Mouse (Mus musculus): Measurements from ENCODE around the gene Krtap1-5. TPM values are rescaled to one million over a fixed set of nuclear protein-coding genes. Genes with fewer than 3 reads are reported as not detected.

Krtap1-5 gene
- polyA plus RNA-seq, 1 experiment from 2014 or later, result not detected

- no peak within 1 kb of the TSS for H3K27ac ChIP-seq (replicated peaks; ENCODE audit: low read depth, low read length)
- 88% methylated on average over 6 of the region's 6 CpGs for WGBS
- no peak within 1 kb of the TSS for H3K9ac ChIP-seq (replicated peaks; ENCODE audit: low read length)
- no peak within 1 kb of the TSS for H3K4me3 ChIP-seq (ENCODE audit: low read depth, low read length)
- H3K4me1 ChIP-seq (ENCODE audit: control insufficient read depth, insufficient read depth, low read length), result no peaks in the 10 kb centered on the region
- H3K4me2 ChIP-seq (ENCODE audit: low read depth, low read length), result no peak within 1 kb of the TSS
- H3K9me3 ChIP-seq (replicated peaks; ENCODE audit: control insufficient read depth, low read length), result no peaks in the 10 kb centered on the region
- ATAC-seq (replicated peaks; ENCODE audit: insufficient number of reproducible peaks, low FRiP score, low TSS enrichment, low read depth) (no peak), DNase-seq (ENCODE audit: low spot score) (no peak)
- H3K36me3 ChIP-seq (replicated peaks; ENCODE audit: control insufficient read depth, insufficient read depth, low read depth, low read length), result no peaks in the 10 kb centered on the region
- no peaks in the 10 kb centered on the region for H3K27me3 ChIP-seq (ENCODE audit: control insufficient read depth, insufficient read depth, low read length)
Measured at GRCm38 (mm10) chr11:99590981-99591380, 10.2 kb upstream of the Krtap1-5 start, which contains the start of gene Krtap1-3. Gene Krtap1-3, minus strand, starts transcription at chr11:99591339.

- no peak for DNase-seq (ENCODE audit: low spot score)
- 94% methylated on average over 7 of the region's 7 CpGs for WGBS
- no peak for ATAC-seq (replicated peaks; ENCODE audit: insufficient number of reproducible peaks, low FRiP score, low TSS enrichment, low read depth)
Measured at GRCm38 (mm10) chr11:99585096-99585495, 4.3 kb upstream of the Krtap1-5 start.

GRCm38 (mm10) chr11:99583245-99583704, 2.5 kb upstream of the Krtap1-5 start, which contains the start of gene Krtap1-4:
Gene Krtap1-4, minus strand, starts transcription at chr11:99583654.
- H3K4me2 ChIP-seq (ENCODE audit: low read depth, low read length), result no peak within 1 kb of the TSS
- H3K9ac ChIP-seq (replicated peaks; ENCODE audit: low read length), result no peak within 1 kb of the TSS
- no peak within 1 kb of the TSS for H3K27ac ChIP-seq (replicated peaks; ENCODE audit: low read depth, low read length)
- no peak for DNase-seq (ENCODE audit: low spot score)
- no peak for ATAC-seq (replicated peaks; ENCODE audit: insufficient number of reproducible peaks, low FRiP score, low TSS enrichment, low read depth)
- no peaks in the 10 kb centered on the region for H3K27me3 ChIP-seq (ENCODE audit: control insufficient read depth, insufficient read depth, low read length)
- 73% methylated on average over 5 of the region's 5 CpGs for WGBS
- H3K4me1 ChIP-seq (ENCODE audit: control insufficient read depth, insufficient read depth, low read length), result no peaks in the 10 kb centered on the region
- no peaks in the 10 kb centered on the region for H3K36me3 ChIP-seq (replicated peaks; ENCODE audit: control insufficient read depth, insufficient read depth, low read depth, low read length)
- H3K9me3 ChIP-seq (replicated peaks; ENCODE audit: control insufficient read depth, low read length), result no peaks in the 10 kb centered on the region
- H3K4me3 ChIP-seq (ENCODE audit: low read depth, low read length), result no peak within 1 kb of the TSS

More at GRCm38 (mm10) chr11:99585096-99585495, 4.3 kb upstream of the Krtap1-5 start:
- H3K27ac ChIP-seq (replicated peaks; ENCODE audit: low read depth, low read length), result no peak overlapping the region
- no peaks in the 10 kb centered on the region for H3K9me3 ChIP-seq (replicated peaks; ENCODE audit: control insufficient read depth, low read length)
- no peaks in the 10 kb centered on the region for H3K36me3 ChIP-seq (replicated peaks; ENCODE audit: control insufficient read depth, insufficient read depth, low read depth, low read length)
- H3K4me1 ChIP-seq (ENCODE audit: control insufficient read depth, insufficient read depth, low read length), result no peaks in the 10 kb centered on the region
- H3K4me3 ChIP-seq (ENCODE audit: low read depth, low read length), result no peak overlapping the region
- H3K27me3 ChIP-seq (ENCODE audit: control insufficient read depth, insufficient read depth, low read length), result no peaks in the 10 kb centered on the region
- H3K4me2 ChIP-seq (ENCODE audit: low read depth, low read length), result no peak overlapping the region
- H3K9ac ChIP-seq (replicated peaks; ENCODE audit: low read length), result no peak overlapping the region

GRCm38 (mm10) chr11:99581564-99581963, 748 bp upstream of the Krtap1-5 start:
- Histone ChIP-seq H3K4me3 (ENCODE audit: low read depth, low read length) (no peak overlapping the region), H3K4me1 (ENCODE audit: control insufficient read depth, insufficient read depth, low read length) (no peaks in the 10 kb centered on the region), H3K27me3 (ENCODE audit: control insufficient read depth, insufficient read depth, low read length) (no peaks in the 10 kb centered on the region), H3K9ac (replicated peaks; ENCODE audit: low read length) (no peak overlapping the region), H3K4me2 (ENCODE audit: low read depth, low read length) (no peak overlapping the region), H3K9me3 (replicated peaks; ENCODE audit: control insufficient read depth, low read length) (no peaks in the 10 kb centered on the region), H3K36me3 (replicated peaks; ENCODE audit: control insufficient read depth, insufficient read depth, low read depth, low read length) (no peaks in the 10 kb centered on the region), H3K27ac (replicated peaks; ENCODE audit: low read depth, low read length) (no peak overlapping the region)
- DNase-seq (ENCODE audit: low spot score) (no peak), ATAC-seq (replicated peaks; ENCODE audit: insufficient number of reproducible peaks, low FRiP score, low TSS enrichment, low read depth) (no peak)
- WGBS, result 82% methylated on average over 6 of the region's 6 CpGs

- Histone ChIP-seq H3K9me3 (replicated peaks; ENCODE audit: control insufficient read depth, low read length) (no peaks in the 10 kb centered on the region), H3K9ac (replicated peaks; ENCODE audit: low read length) (no peak overlapping the region), H3K27me3 (ENCODE audit: control insufficient read depth, insufficient read depth, low read length) (no peaks in the 10 kb centered on the region), H3K4me1 (ENCODE audit: control insufficient read depth, insufficient read depth, low read length) (no peaks in the 10 kb centered on the region), H3K4me3 (ENCODE audit: low read depth, low read length) (no peak overlapping the region), H3K36me3 (replicated peaks; ENCODE audit: control insufficient read depth, insufficient read depth, low read depth, low read length) (no peaks in the 10 kb centered on the region), H3K27ac (replicated peaks; ENCODE audit: low read depth, low read length) (no peak overlapping the region), H3K4me2 (ENCODE audit: low read depth, low read length) (no peak overlapping the region)
- ATAC-seq (replicated peaks; ENCODE audit: insufficient number of reproducible peaks, low FRiP score, low TSS enrichment, low read depth), result no peak
- 87% methylated on average over 5 of the region's 5 CpGs for WGBS
- DNase-seq (ENCODE audit: low spot score), result no peak
Measured at GRCm38 (mm10) chr11:99581051-99581450, 235 bp upstream of the Krtap1-5 start.

- Histone ChIP-seq H3K4me3 (ENCODE audit: low read depth, low read length) (no peak overlapping the region), H3K4me1 (ENCODE audit: control insufficient read depth, insufficient read depth, low read length) (no peaks in the 10 kb centered on the region), H3K9ac (replicated peaks; ENCODE audit: low read length) (0 out of 2 replicates have a peak overlapping the region, but pooled peaks have one; percentile 6), H3K9me3 (replicated peaks; ENCODE audit: control insufficient read depth, low read length) (no peaks in the 10 kb centered on the region), H3K27me3 (ENCODE audit: control insufficient read depth, insufficient read depth, low read length) (no peaks in the 10 kb centered on the region), H3K36me3 (replicated peaks; ENCODE audit: control insufficient read depth, insufficient read depth, low read depth, low read length) (no peaks in the 10 kb centered on the region), H3K4me2 (ENCODE audit: low read depth, low read length) (no peak overlapping the region), H3K27ac (replicated peaks; ENCODE audit: low read depth, low read length) (no peak overlapping the region)
- WGBS, result 6% methylated on average over 7 of the region's 7 CpGs
- ATAC-seq (replicated peaks; ENCODE audit: insufficient number of reproducible peaks, low FRiP score, low TSS enrichment, low read depth) (peak; percentile 65; the same call in 1 of the 2 replicates), DNase-seq (ENCODE audit: low spot score) (peak; percentile 89)
Measured at GRCm38 (mm10) chr11:99574106-99574505, 6.7 kb downstream of the Krtap1-5 start.

GRCm38 (mm10) chr11:99573164-99573563, 7.7 kb downstream of the Krtap1-5 start:
- H3K9ac ChIP-seq (replicated peaks; ENCODE audit: low read length), result no peak overlapping the region
- no peaks in the 10 kb centered on the region for H3K9me3 ChIP-seq (replicated peaks; ENCODE audit: control insufficient read depth, low read length)
- WGBS, result 54% methylated on average over 4 of the region's 4 CpGs
- H3K27ac ChIP-seq (replicated peaks; ENCODE audit: low read depth, low read length), result no peak overlapping the region
- no peak overlapping the region for H3K4me2 ChIP-seq (ENCODE audit: low read depth, low read length)
- ATAC-seq (replicated peaks; ENCODE audit: insufficient number of reproducible peaks, low FRiP score, low TSS enrichment, low read depth) (no peak), DNase-seq (ENCODE audit: low spot score) (no peak)
- no peak overlapping the region for H3K4me3 ChIP-seq (ENCODE audit: low read depth, low read length)
- no peaks in the 10 kb centered on the region for H3K4me1 ChIP-seq (ENCODE audit: control insufficient read depth, insufficient read depth, low read length)
- H3K36me3 ChIP-seq (replicated peaks; ENCODE audit: control insufficient read depth, insufficient read depth, low read depth, low read length), result no peaks in the 10 kb centered on the region
- H3K27me3 ChIP-seq (ENCODE audit: control insufficient read depth, insufficient read depth, low read length), result no peaks in the 10 kb centered on the region

- WGBS, result 91% methylated on average over 7 of the region's 7 CpGs
- H3K4me2 ChIP-seq (ENCODE audit: low read depth, low read length), result no peak within 1 kb of the TSS
- H3K27ac ChIP-seq (replicated peaks; ENCODE audit: low read depth, low read length), result no peak within 1 kb of the TSS
- no peak for ATAC-seq (replicated peaks; ENCODE audit: insufficient number of reproducible peaks, low FRiP score, low TSS enrichment, low read depth)
- H3K4me3 ChIP-seq (ENCODE audit: low read depth, low read length), result no peak within 1 kb of the TSS
- no peaks in the 10 kb centered on the region for H3K36me3 ChIP-seq (replicated peaks; ENCODE audit: control insufficient read depth, insufficient read depth, low read depth, low read length)
- H3K27me3 ChIP-seq (ENCODE audit: control insufficient read depth, insufficient read depth, low read length), result no peaks in the 10 kb centered on the region
- no peaks in the 10 kb centered on the region for H3K9me3 ChIP-seq (replicated peaks; ENCODE audit: control insufficient read depth, low read length)
- H3K4me1 ChIP-seq (ENCODE audit: control insufficient read depth, insufficient read depth, low read length), result no peaks in the 10 kb centered on the region
- H3K9ac ChIP-seq (replicated peaks; ENCODE audit: low read length), result no peak within 1 kb of the TSS
- DNase-seq (ENCODE audit: low spot score), result no peak
Measured at GRCm38 (mm10) chr11:99566530-99566929, 14.3 kb downstream of the Krtap1-5 start, which contains the start of gene Krtap3-1. Gene Krtap3-1, minus strand, starts transcription at chr11:99566630.
